Mouse (Mus musculus) midbrain, embryonic 13.5 days (tissue): Measurements from ENCODE around the gene Kpna1. TPM values are rescaled to one million over a fixed set of nuclear protein-coding genes. Genes with fewer than 3 reads are reported as not detected.
"Not testable (repeated sequence)": the region's sequence is repeated elsewhere in the genome, so short reads cannot be mapped to it uniquely, and the experiment has no call there.

Experiments used
- ATAC-seq: fragments of 200-750 bp; cut with Nextera tagmentation; 2 replicates; pipeline ENCODE4 v1.8.0; 2017; ENCODE audit warnings: mild to moderate bottlenecking, moderate TSS enrichment, moderate library complexity
- H3K27ac ChIP-seq: fragments of 300-500 bp; sonication (generic); 2 replicates; pipeline ENCODE4 v1.5.1; 2015; ENCODE audit warnings: inconsistent platforms, mild to moderate bottlenecking, moderate library complexity
- H3K27me3 ChIP-seq: fragments of 300-500 bp; sonication (generic); 2 replicates; pipeline ENCODE4 v1.6.1; 2015; ENCODE audit warnings: mild to moderate bottlenecking, inconsistent platforms
- H3K36me3 ChIP-seq: fragments of 300-500 bp; sonication (generic); 2 replicates; pipeline ENCODE4 v1.6.1; 2015; ENCODE audit warnings: mild to moderate bottlenecking, inconsistent platforms
- H3K4me1 ChIP-seq: fragments of 300-500 bp; sonication (generic); replicated peaks from 2 replicates; pipeline ENCODE4 v1.6.1; 2015; ENCODE audit warnings: inconsistent platforms
- H3K4me2 ChIP-seq: fragments of 300-500 bp; sonication (generic); replicated peaks from 2 replicates; pipeline ENCODE4 v1.6.1; 2015; ENCODE audit warnings: moderate library complexity, mild to moderate bottlenecking, inconsistent platforms
- H3K4me3 ChIP-seq: fragments of 300-500 bp; sonication (generic); replicated peaks from 2 replicates; pipeline ENCODE4 v1.5.1; 2015; ENCODE audit warnings: mild to moderate bottlenecking, inconsistent platforms
- H3K9ac ChIP-seq: fragments of 300-500 bp; sonication (generic); replicated peaks from 2 replicates; pipeline ENCODE4 v1.6.1; 2015; ENCODE audit warnings: mild to moderate bottlenecking, inconsistent platforms
- H3K9me3 ChIP-seq: fragments of 300-500 bp; sonication (generic); 2 replicates; pipeline ENCODE4 v1.6.1; 2016; ENCODE audit warnings: mild to moderate bottlenecking, inconsistent platforms
- WGBS: fragments of 180-500 bp; shearing (Covaris S2); methylation state at CpG from one replicate; pipeline ENCODE4 v1.1.7; 2015; 5-methylcytosine and 5-hydroxymethylcytosine counted together
- polyA plus RNA-seq: library from polyadenylated mRNA; unstranded; fragments of >200 nt; fragmentation: Nextera tagmentation; extraction: Ambion mirVana; gene quantifications from 2 replicates; pipeline ENCODE4 v1.2.1, GENCODE M21; 2015

Gene Kpna1
- polyA plus RNA-seq, 1 experiment from 2014 or later = 79.8 TPM

DNA sequence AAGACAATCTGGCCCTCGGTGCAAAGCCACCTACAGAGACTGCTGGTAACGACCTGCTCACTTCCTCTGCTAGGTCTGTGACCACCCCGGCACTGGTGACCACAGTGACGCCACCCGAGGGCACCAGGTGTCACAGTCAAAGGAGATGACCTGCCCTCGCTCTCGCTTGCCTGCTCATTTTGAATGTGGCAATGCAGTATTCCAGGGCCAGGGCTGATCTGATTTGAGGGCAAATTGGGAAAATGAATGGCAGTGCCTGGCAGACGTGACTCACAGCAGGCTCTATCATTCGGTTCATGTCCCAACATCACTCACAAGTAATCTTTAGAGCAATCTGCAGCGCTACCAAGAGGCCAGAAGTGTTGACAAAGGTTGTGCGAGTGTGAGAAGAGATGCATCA lies 77.9 kb downstream of the Kpna1 start:
- H3K36me3 ChIP-seq = peaks cover 14% of the 10 kb centered on the region
- ATAC-seq = no peak
- no peak overlapping the region for H3K27ac ChIP-seq
- no peaks in the 10 kb centered on the region for H3K9me3 ChIP-seq
- no peaks in the 10 kb centered on the region for H3K4me1 ChIP-seq
- H3K9ac ChIP-seq = no peak overlapping the region
- no peak overlapping the region for H3K4me3 ChIP-seq
- WGBS = 87% methylated on average over 11 of the region's 11 CpGs
- H3K4me2 ChIP-seq = no peak overlapping the region
- no peaks in the 10 kb centered on the region for H3K27me3 ChIP-seq

DNA sequence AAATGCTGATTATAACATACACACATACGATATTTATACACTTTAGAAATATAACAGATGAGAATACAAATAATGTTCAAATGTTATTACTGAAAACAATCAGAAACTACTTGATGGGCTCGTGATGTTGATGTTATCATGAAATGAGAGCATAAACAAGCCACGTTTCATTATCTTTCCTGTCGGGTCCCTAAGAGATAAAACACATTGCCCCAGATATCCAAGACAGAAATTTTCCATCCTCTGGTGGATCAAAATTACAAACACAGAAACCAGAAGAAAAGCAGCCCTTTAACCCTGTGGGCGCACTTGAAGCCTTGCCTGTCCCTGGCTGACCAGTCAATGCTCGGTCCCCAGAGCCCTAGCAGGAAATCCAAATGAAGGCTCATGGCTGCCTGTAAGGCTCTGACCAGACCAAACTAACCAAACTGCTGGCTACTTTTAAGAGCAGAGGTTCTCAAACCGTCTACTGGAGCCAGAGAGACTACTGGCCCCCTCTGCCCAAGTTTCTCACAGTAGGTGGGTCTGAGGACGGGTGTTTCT lies 79.5 kb downstream of the Kpna1 start:
- ATAC-seq = no peak
- Histone ChIP-seq H3K36me3 (0 out of 2 replicates have a peak, but pooled peaks cover 4% of the 10 kb centered on the region), H3K27ac (no peak overlapping the region), H3K27me3 (no peaks in the 10 kb centered on the region), H3K4me2 (no peak overlapping the region), H3K9ac (no peak overlapping the region), H3K4me1 (no peaks in the 10 kb centered on the region), H3K4me3 (no peak overlapping the region), H3K9me3 (no peaks in the 10 kb centered on the region)
- 88% methylated on average over 8 of the region's 8 CpGs for WGBS

DNA sequence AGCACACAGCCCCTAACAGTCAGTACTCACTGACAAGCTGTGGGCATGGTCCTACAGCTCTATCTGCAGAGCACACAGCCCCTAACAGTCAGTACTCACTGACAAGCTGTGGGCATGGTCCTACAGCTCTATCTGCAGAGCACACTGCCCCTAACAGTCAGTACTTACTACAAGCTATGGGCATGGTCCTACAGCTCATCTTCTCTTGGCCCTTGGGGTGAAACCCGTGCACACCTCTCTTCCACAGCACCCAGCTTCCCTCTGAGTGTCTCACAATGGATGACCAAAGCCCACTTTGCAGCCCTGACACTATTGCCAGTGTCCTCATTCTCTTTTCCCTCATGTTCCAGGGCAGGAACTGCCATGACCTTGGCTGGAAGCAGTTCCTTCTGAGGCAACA lies 84.0 kb downstream of the Kpna1 start:
- 90% methylated on average over 1 of the region's 1 CpGs for WGBS
- not testable (repeated sequence) for ATAC-seq, H3K4me1 ChIP-seq

DNA sequence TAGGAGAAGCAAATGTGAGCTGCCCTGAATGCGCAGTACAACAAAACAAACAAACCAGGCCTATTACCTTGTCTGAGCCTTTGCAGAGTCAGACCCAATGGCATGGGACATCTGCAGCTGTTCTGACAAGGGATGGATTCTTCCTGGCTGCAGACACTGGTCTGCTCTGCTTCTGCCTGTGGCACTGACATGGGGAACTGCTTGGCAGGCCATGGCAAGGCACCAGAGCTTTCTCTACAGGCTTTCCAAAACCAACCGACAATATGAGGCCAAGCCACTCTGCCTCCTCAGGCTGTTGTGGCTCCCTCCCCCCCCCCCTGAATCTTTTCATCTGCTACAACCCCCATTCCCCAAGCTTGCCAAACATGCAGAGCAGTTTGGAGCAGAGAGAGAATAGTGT lies 84.8 kb downstream of the Kpna1 start:
- H3K4me2 ChIP-seq = no peak overlapping the region
- no peaks in the 10 kb centered on the region for H3K9me3 ChIP-seq
- no peaks in the 10 kb centered on the region for H3K36me3 ChIP-seq
- no peaks in the 10 kb centered on the region for H3K27me3 ChIP-seq
- 80% methylated on average over 2 of the region's 2 CpGs for WGBS
- no peak overlapping the region for H3K4me3 ChIP-seq
- no peak overlapping the region for H3K9ac ChIP-seq
- peaks cover 6% of the 10 kb centered on the region for H3K4me1 ChIP-seq
- no peak for ATAC-seq
- no peak overlapping the region for H3K27ac ChIP-seq

More for the DNA sequence above, 84.0 kb downstream of the Kpna1 start:
- H3K9me3 ChIP-seq, H3K9ac ChIP-seq, H3K4me3 ChIP-seq, H3K4me2 ChIP-seq, H3K27ac ChIP-seq, H3K36me3 ChIP-seq, H3K27me3 ChIP-seq: not testable (repeated sequence)

DNA sequence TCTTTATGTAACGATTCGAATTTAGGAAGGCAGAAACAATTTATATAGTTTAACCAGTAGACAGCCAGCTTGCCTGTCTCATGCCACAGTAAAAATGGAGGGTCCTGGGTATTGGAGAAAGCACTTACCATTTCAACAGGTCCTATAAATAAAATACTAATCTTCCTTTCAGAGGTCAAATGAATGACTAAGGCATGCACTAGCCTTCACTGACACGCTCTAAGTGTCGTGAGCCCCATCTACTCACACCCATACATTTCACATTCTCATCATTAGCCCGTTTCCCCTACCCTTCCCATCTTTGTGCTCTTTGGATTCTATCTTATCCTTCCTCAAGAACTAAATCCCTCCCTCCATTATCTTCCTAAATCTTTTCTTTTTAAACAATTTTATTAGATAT lies 86.4 kb downstream of the Kpna1 start:
- peaks cover 21% of the 10 kb centered on the region for H3K4me1 ChIP-seq
- H3K27me3 ChIP-seq = no peaks in the 10 kb centered on the region
- H3K9me3 ChIP-seq = no peaks in the 10 kb centered on the region
- H3K9ac ChIP-seq = no peak overlapping the region
- ATAC-seq = no peak
- no peak overlapping the region for H3K27ac ChIP-seq
- no peak overlapping the region for H3K4me2 ChIP-seq
- WGBS = 90% methylated on average over 5 of the region's 5 CpGs
- H3K4me3 ChIP-seq = no peak overlapping the region
- H3K36me3 ChIP-seq = 0 out of 2 replicates have a peak, but pooled peaks cover 3% of the 10 kb centered on the region

DNA sequence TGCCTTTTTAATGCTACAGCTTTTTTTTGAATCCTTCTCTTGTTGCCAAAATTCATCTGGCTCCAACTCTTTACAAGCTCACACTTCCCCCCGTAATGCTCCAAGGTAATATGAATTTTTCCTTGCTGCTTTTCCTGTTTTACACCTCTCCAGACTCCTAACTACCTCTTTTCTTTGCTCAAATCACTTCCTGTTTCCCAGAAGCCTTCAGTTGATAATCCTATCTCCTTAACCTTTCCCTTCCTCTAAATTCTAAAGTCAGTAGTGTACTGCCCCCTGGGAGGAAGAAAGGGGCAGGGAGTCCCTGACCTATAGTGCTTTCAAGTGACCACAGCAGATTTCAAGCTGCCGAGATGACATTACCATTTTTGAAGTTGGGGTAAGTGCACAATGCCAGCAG lies 89.1 kb downstream of the Kpna1 start:
- ATAC-seq = no peak
- Histone ChIP-seq H3K9ac (no peak overlapping the region), H3K9me3 (no peaks in the 10 kb centered on the region), H3K36me3 (0 out of 2 replicates have a peak, but pooled peaks cover 3% of the 10 kb centered on the region), H3K4me3 (no peak overlapping the region), H3K4me1 (peaks cover 34% of the 10 kb centered on the region), H3K27me3 (no peaks in the 10 kb centered on the region), H3K4me2 (no peak overlapping the region), H3K27ac (no peak overlapping the region)
- WGBS = 77% methylated on average over 2 of the region's 2 CpGs

DNA sequence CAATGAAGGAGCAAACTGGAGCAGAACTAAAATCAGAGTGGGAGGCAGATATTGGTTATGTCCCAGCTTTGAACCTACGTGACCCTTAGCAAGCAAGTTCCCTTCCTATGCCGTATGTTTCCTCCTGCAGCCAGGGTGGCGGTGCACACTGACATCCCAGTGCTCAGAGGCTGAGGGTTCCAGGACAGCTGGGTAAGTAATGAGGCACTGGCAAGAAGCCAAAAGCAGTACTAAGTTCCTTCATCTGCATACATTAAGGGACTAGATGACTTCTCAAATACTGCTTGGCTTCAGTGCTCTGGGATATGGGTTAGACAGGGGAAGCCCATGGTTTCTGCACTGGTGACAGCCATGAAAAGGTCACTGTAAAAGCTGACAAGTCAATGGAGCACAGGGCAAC lies 89.8 kb downstream of the Kpna1 start:
- no peak for ATAC-seq
- Histone ChIP-seq H3K36me3 (0 out of 2 replicates have a peak, but pooled peaks cover 3% of the 10 kb centered on the region), H3K27me3 (no peaks in the 10 kb centered on the region), H3K4me1 (peaks cover 34% of the 10 kb centered on the region), H3K9me3 (no peaks in the 10 kb centered on the region), H3K9ac (no peak overlapping the region), H3K4me3 (no peak overlapping the region), H3K4me2 (no peak overlapping the region), H3K27ac (no peak overlapping the region)
- WGBS = 78% methylated on average over 3 of the region's 3 CpGs

DNA sequence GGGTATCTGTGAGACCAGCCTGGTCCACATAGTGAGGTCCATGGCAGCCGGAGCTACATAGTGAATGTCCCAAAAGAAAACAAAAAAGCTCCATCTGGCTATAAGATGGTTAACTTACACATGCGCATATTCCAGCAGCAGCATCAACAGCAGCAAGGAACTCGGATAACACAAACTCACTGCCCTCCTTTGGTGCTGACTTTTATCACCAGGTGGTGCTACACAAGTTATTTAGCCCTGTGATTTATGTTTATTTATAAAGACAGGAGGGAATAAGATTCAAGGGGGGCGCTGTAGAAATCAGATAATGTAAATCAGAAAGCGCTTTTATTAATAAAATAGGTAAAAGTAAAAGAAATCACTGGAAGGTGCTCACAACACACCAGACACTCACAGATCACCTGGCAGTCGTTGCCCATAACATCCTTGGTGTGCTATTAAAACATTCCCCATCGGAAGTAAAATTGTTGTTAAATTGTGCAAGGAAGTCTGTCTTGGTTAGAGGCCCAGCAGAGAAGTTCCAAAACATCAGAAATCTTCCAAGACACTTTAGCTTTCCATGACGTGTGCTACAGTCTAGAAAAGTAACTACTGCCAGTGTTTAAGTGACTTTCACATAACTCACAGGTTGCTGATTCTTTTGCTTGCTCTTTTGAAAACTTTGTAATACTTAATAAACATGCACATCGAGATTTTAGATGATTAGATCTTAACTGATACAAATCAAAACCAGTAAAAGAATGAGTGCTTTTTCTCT lies 91.4 kb downstream of the Kpna1 start:
- H3K27ac ChIP-seq = no peak overlapping the region
- peaks cover 34% of the 10 kb centered on the region for H3K4me1 ChIP-seq
- 0 out of 2 replicates have a peak, but pooled peaks cover 3% of the 10 kb centered on the region for H3K36me3 ChIP-seq
- H3K9ac ChIP-seq = no peak overlapping the region
- H3K4me2 ChIP-seq = peak overlapping the region; percentile 79
- peak overlapping the region; percentile 62 for H3K4me3 ChIP-seq
- no peak for ATAC-seq
- H3K9me3 ChIP-seq = no peaks in the 10 kb centered on the region
- H3K27me3 ChIP-seq = no peaks in the 10 kb centered on the region
- 39% methylated on average over 9 of the region's 9 CpGs for WGBS

DNA sequence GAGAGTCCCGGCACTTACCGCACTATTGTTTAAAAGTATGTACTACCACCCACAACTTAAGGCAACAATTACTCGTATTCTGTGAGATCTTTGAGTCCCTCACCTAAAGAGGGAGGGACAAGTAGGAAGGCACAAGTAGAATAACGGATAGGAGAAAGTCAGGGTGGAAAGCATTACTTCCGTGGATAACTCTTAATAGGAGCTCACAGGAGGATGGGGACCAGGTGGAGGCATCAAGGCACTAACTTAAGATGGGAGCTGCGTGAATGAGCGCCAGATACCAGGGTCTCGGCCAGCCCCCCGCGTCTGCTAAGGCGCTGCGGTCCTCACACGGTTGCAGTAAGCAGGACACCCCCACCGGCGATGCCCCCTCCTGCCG lies 92.5 kb downstream of the Kpna1 start:
- H3K4me3 ChIP-seq = peak overlapping the region; percentile 62
- WGBS = under 1% methylated on average over 16 of the region's 16 CpGs
- 0 out of 2 replicates have a peak, but pooled peaks cover 3% of the 10 kb centered on the region for H3K36me3 ChIP-seq
- H3K4me1 ChIP-seq = peaks cover 34% of the 10 kb centered on the region
- H3K27me3 ChIP-seq = no peaks in the 10 kb centered on the region
- H3K4me2 ChIP-seq = peak overlapping the region; percentile 79
- H3K9me3 ChIP-seq = no peaks in the 10 kb centered on the region
- H3K9ac ChIP-seq = peak overlapping the region; percentile 84
- no peak for ATAC-seq
- peak overlapping the region; percentile 98 for H3K27ac ChIP-seq

DNA sequence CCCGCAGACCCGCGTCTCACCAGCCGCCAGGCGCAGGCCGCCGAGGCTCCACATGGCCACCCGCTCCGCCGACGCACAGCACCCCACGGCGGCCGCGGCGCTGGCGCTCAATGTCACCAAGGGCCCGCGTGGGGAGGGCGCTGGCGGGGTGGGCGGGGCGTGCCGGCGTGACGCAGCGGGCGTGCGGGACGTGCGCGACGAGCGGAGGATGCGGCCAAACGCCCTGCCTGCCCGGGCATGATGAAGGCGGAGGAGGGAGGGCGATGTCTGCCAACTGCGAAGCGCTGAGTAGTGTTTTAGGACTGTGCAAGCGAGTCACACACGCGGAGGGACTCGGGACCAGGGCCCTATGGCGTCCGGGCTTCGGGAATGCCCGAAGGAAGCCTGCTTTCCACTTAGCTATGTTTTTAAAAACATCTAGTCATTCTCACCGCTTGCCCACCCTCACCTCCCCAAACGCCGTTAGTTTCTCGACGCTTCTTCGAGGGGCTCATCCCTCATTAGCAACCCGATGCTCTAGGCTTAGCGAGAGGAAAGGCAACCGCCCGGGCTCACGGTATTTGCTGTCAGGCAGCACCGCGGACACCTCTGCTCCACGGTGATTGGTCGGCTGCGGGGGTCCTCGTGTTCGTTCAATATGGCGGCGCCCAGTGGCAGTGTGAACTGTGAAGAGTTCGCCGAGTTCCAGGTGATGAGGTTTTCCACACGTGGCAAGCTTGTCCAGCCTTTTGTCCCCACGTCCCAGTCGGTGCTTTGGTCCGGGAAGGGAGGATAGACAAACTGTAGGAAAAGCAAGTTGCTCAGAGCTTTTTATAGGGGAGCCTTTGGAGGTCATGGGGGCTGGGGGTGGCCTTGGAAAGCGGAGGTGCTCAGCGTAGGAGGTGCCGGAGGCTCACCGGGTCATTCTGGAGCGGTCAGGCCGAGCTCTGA lies 93.2 kb downstream of the Kpna1 start, which contains the start of the genes Fam162a and Ccdc58:
Fam162a (minus strand) TSS at position 145 of the 930 bp plus-strand sequence.
Ccdc58 (plus strand) TSS at position 236 of the 930 bp plus-strand sequence.
- under 1% methylated on average over 81 of the region's 81 CpGs for WGBS
- Histone ChIP-seq H3K36me3 (0 out of 2 replicates have a peak, but pooled peaks cover 3% of the 10 kb centered on the region), H3K4me1 (peaks cover 34% of the 10 kb centered on the region), H3K4me2 (peak within 1 kb of the TSS; percentile 79), H3K9me3 (no peaks in the 10 kb centered on the region), H3K4me3 (peak within 1 kb of the TSS; percentile 62), H3K27ac (peak within 1 kb of the TSS; percentile 98), H3K9ac (peak within 1 kb of the TSS; percentile 84), H3K27me3 (no peaks in the 10 kb centered on the region)
- ATAC-seq = peak; percentile 98

DNA sequence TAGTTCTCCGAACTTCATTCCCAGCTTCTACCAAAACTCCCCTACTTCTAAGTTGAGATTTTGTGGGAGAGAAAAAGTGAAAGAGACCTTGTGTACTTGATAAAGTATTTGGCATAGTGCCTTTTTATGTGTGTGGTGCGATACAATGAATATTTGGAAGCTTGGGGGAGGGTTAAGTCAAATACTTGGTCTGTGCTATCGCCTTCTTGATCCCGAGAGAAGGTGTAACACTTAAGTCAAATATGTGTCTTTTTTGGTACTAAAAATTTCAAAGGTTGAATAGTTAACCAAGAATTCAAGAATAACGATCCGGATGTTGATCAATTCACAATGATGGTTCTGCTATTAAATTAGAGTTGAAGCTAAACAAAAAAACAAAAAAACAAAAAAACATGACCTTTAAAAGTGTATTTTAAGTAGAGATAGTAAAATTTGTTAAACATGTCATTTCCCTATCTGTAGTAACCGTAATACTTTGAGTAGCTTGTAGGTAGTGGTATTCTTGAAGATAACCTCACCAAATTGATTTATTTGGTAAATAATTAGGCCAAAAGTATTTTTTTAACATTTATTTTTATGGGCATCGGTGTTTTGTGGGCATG lies 94.0 kb downstream of the Kpna1 start:
- Histone ChIP-seq H3K36me3 (0 out of 2 replicates have a peak, but pooled peaks cover 3% of the 10 kb centered on the region), H3K27ac (peak overlapping the region; percentile 98; the same call in 1 of the 2 replicates), H3K4me2 (peak overlapping the region; percentile 79), H3K27me3 (no peaks in the 10 kb centered on the region), H3K9ac (peak overlapping the region; percentile 84), H3K4me1 (peaks cover 34% of the 10 kb centered on the region), H3K4me3 (peak overlapping the region; percentile 62), H3K9me3 (no peaks in the 10 kb centered on the region)
- ATAC-seq = no peak
- 31% methylated on average over 8 of the region's 8 CpGs for WGBS
